Mouse (Mus musculus) hindbrain, embryonic 11.5 days (tissue): ENCODE measurements around the gene Nxnl1. TPM values are rescaled to one million over a fixed set of nuclear protein-coding genes. Genes with fewer than 3 reads are reported as not detected.

Source experiments
- ATAC-seq: fragments of 200-750 bp; cut with Nextera tagmentation; 2 replicates; pipeline ENCODE4 v1.8.0; 2017; ENCODE audit warnings: mild to moderate bottlenecking, moderate TSS enrichment, moderate library complexity; ENCODE audit not compliant: low FRiP score
- DNase-seq: peaks from one replicate; pipeline ENCODE4 v3.0.0-alpha.2; 2015; ENCODE audit warnings: low spot score
- H3K27ac ChIP-seq: fragments of 300-500 bp; sonication (generic); 2 replicates; pipeline ENCODE4 v1.5.1; 2014; ENCODE audit warnings: mild to moderate bottlenecking, low read depth, low read length
- H3K27me3 ChIP-seq: fragments of 300-500 bp; sonication (generic); 2 replicates; pipeline ENCODE4 v1.6.1; 2014; ENCODE audit warnings: mild to moderate bottlenecking, low read length, moderate library complexity, mixed read lengths; ENCODE audit not compliant: control insufficient read depth, insufficient read depth
- H3K36me3 ChIP-seq: fragments of 300-500 bp; sonication (generic); 2 replicates; pipeline ENCODE4 v1.6.1; 2014; ENCODE audit warnings: mild to moderate bottlenecking, low read length, moderate library complexity, mixed read lengths; ENCODE audit not compliant: control insufficient read depth, insufficient read depth
- H3K4me1 ChIP-seq: fragments of 300-500 bp; sonication (generic); replicated peaks from 2 replicates; pipeline ENCODE4 v1.6.1; 2014; ENCODE audit warnings: low read length, mixed read lengths; ENCODE audit not compliant: control insufficient read depth, insufficient read depth
- H3K4me2 ChIP-seq: fragments of 300-500 bp; sonication (generic); replicated peaks from 2 replicates; pipeline ENCODE4 v1.6.1; 2014; ENCODE audit warnings: mild to moderate bottlenecking, low read depth, low read length
- H3K4me3 ChIP-seq: fragments of 300-500 bp; sonication (generic); 2 replicates; pipeline ENCODE4 v1.5.1; 2014; ENCODE audit warnings: low read depth, low read length
- H3K9ac ChIP-seq: fragments of 300-500 bp; sonication (generic); 2 replicates; pipeline ENCODE4 v1.6.1; 2014; ENCODE audit warnings: low read depth, low read length
- H3K9me3 ChIP-seq: fragments of 300-500 bp; sonication (generic); 2 replicates; pipeline ENCODE4 v1.6.1; 2016; ENCODE audit warnings: low read length; ENCODE audit not compliant: control insufficient read depth
- WGBS: fragments of 180-500 bp; shearing (Covaris S2); extraction: QIAGEN DNeasy Blood & Tissue Kit; methylation state at CpG from one replicate; pipeline ENCODE4 v1.1.7; 2014; 5-methylcytosine and 5-hydroxymethylcytosine counted together
- polyA plus RNA-seq: library from polyadenylated mRNA; unstranded; fragments of >200 nt; fragmentation: Nextera tagmentation; extraction: Ambion mirVana; gene quantifications from 2 replicates; pipeline ENCODE4 v1.2.1, GENCODE M21; 2014

Gene Nxnl1
- polyA plus RNA-seq, 1 experiment from 2014 or later = not detected

GRCm38 (mm10) chr8:71598375-71598774, 32.0 kb upstream of the Nxnl1 start:
- Histone ChIP-seq H3K27me3 (peaks cover 28% of the 10 kb centered on the region), H3K36me3 (no peaks in the 10 kb centered on the region), H3K4me1 (peaks cover 5% of the 10 kb centered on the region; the same call in 1 of the 2 replicates), H3K4me2 (no peak overlapping the region), H3K27ac (no peak overlapping the region), H3K4me3 (no peak overlapping the region), H3K9ac (no peak overlapping the region), H3K9me3 (no peaks in the 10 kb centered on the region)
- DNase-seq (no peak), ATAC-seq (no peak)

- H3K4me3 ChIP-seq = no peak within 1 kb of the TSS
- no peak within 1 kb of the TSS for H3K27ac ChIP-seq
- H3K4me2 ChIP-seq = no peak within 1 kb of the TSS
- H3K36me3 ChIP-seq = no peaks in the 10 kb centered on the region
- DNase-seq (no peak), ATAC-seq (no peak)
- H3K27me3 ChIP-seq = peaks cover 19% of the 10 kb centered on the region
- no peaks in the 10 kb centered on the region for H3K9me3 ChIP-seq
- H3K9ac ChIP-seq = no peak within 1 kb of the TSS
- 84% methylated on average over 3 of the region's 3 CpGs for WGBS
- H3K4me1 ChIP-seq = peaks cover 9% of the 10 kb centered on the region
Measured at GRCm38 (mm10) chr8:71597451-71597850, 31.1 kb upstream of the Nxnl1 start, which contains the start of gene Fam129c. Gene Fam129c, plus strand, starts transcription at chr8:71597648.

GRCm38 (mm10) chr8:71596798-71597197, 30.4 kb upstream of the Nxnl1 start:
- Histone ChIP-seq H3K4me2 (no peak overlapping the region), H3K9me3 (no peaks in the 10 kb centered on the region), H3K27me3 (peaks cover 12% of the 10 kb centered on the region), H3K4me1 (peaks cover 9% of the 10 kb centered on the region), H3K4me3 (no peak overlapping the region), H3K36me3 (no peaks in the 10 kb centered on the region), H3K27ac (no peak overlapping the region), H3K9ac (no peak overlapping the region)
- ATAC-seq (no peak), DNase-seq (no peak)
- 84% methylated on average over 4 of the region's 4 CpGs for WGBS

GRCm38 (mm10) chr8:71596384-71596783, 30.0 kb upstream of the Nxnl1 start:
- Histone ChIP-seq H3K9ac (no peak overlapping the region), H3K27me3 (peaks cover 9% of the 10 kb centered on the region), H3K27ac (no peak overlapping the region), H3K4me3 (no peak overlapping the region), H3K4me2 (no peak overlapping the region), H3K9me3 (no peaks in the 10 kb centered on the region), H3K36me3 (no peaks in the 10 kb centered on the region), H3K4me1 (peaks cover 9% of the 10 kb centered on the region)
- no peak for ATAC-seq
- no peak for DNase-seq
- 57% methylated on average over 6 of the region's 6 CpGs for WGBS

GRCm38 (mm10) chr8:71595862-71596261, 29.5 kb upstream of the Nxnl1 start:
- ATAC-seq = peak; percentile 15; the same call in 1 of the 2 replicates
- DNase-seq = peak; percentile 90
- H3K27ac ChIP-seq = no peak overlapping the region
- no peaks in the 10 kb centered on the region for H3K36me3 ChIP-seq
- no peaks in the 10 kb centered on the region for H3K9me3 ChIP-seq
- H3K4me3 ChIP-seq = no peak overlapping the region
- peaks cover 13% of the 10 kb centered on the region for H3K4me1 ChIP-seq
- WGBS = 5% methylated on average over 27 of the region's 27 CpGs
- H3K4me2 ChIP-seq = no peak overlapping the region
- H3K9ac ChIP-seq = no peak overlapping the region
- peaks cover 7% of the 10 kb centered on the region for H3K27me3 ChIP-seq

- Histone ChIP-seq H3K4me1 (peaks cover 13% of the 10 kb centered on the region), H3K27ac (no peak overlapping the region), H3K27me3 (no peaks in the 10 kb centered on the region), H3K4me2 (no peak overlapping the region), H3K4me3 (no peak overlapping the region), H3K9me3 (no peaks in the 10 kb centered on the region), H3K9ac (no peak overlapping the region), H3K36me3 (no peaks in the 10 kb centered on the region)
- 93% methylated on average over 4 of the region's 4 CpGs for WGBS
- ATAC-seq = no peak
- no peak for DNase-seq
Measured at GRCm38 (mm10) chr8:71594324-71594722, 27.9 kb upstream of the Nxnl1 start.

- no peak overlapping the region for H3K27ac ChIP-seq
- peaks cover 13% of the 10 kb centered on the region for H3K4me1 ChIP-seq
- 92% methylated on average over 8 of the region's 8 CpGs for WGBS
- H3K9me3 ChIP-seq = no peaks in the 10 kb centered on the region
- no peaks in the 10 kb centered on the region for H3K27me3 ChIP-seq
- no peak overlapping the region for H3K9ac ChIP-seq
- H3K4me2 ChIP-seq = no peak overlapping the region
- no peaks in the 10 kb centered on the region for H3K36me3 ChIP-seq
- DNase-seq (no peak), ATAC-seq (no peak)
- H3K4me3 ChIP-seq = no peak overlapping the region
Measured at GRCm38 (mm10) chr8:71593556-71594323, 27.3 kb upstream of the Nxnl1 start.

- no peak for DNase-seq
- Histone ChIP-seq H3K4me3 (peak overlapping the region; percentile 89), H3K27ac (peak overlapping the region; percentile 98), H3K4me2 (peak overlapping the region; percentile 93), H3K36me3 (no peaks in the 10 kb centered on the region), H3K27me3 (no peaks in the 10 kb centered on the region), H3K9me3 (no peaks in the 10 kb centered on the region), H3K9ac (peak overlapping the region; percentile 93), H3K4me1 (peaks cover 13% of the 10 kb centered on the region)
- 4% methylated on average over 59 of the region's 60 CpGs for WGBS
- ATAC-seq = peak; percentile 76
Measured at GRCm38 (mm10) chr8:71592374-71593170, 26.2 kb upstream of the Nxnl1 start.
